Mouse (Mus musculus): ENCODE results near the gene Slc6a6. TPM values are rescaled to one million over a fixed set of nuclear protein-coding genes. Genes with fewer than 3 reads are reported as not detected.

Gene Slc6a6
- polyA plus RNA-seq, 1 experiment from 2014 or later, result 72.4 TPM

GRCm38 (mm10) chr6:91655874-91656433, 27.9 kb upstream of the Slc6a6 start:
- Histone ChIP-seq H3K4me1 (peaks cover 6% of the 10 kb centered on the region; the same call in 1 of the 2 replicates), H3K9me3 (no peaks in the 10 kb centered on the region), H3K27me3 (replicated peaks) (no peaks in the 10 kb centered on the region), H3K27ac (no peak overlapping the region), H3K4me2 (replicated peaks) (no peak overlapping the region), H3K4me3 (no peak overlapping the region), H3K9ac (no peak overlapping the region), H3K36me3 (no peaks in the 10 kb centered on the region)
- 66% methylated on average over 6 of the region's 6 CpGs for WGBS
- no peak for ATAC-seq (ENCODE audit: low FRiP score, low read depth)

GRCm38 (mm10) chr6:91658288-91658687, 25.6 kb upstream of the Slc6a6 start:
- WGBS, result 60% methylated on average over 1 of the region's 1 CpGs
- peaks cover 6% of the 10 kb centered on the region; the same call in 1 of the 2 replicates for H3K4me1 ChIP-seq
- no peaks in the 10 kb centered on the region for H3K27me3 ChIP-seq (replicated peaks)
- no peaks in the 10 kb centered on the region for H3K36me3 ChIP-seq
- no peak for ATAC-seq (ENCODE audit: low FRiP score, low read depth)
- no peaks in the 10 kb centered on the region for H3K9me3 ChIP-seq
- no peak overlapping the region for H3K4me2 ChIP-seq (replicated peaks)
- no peak overlapping the region for H3K9ac ChIP-seq
- no peak overlapping the region for H3K4me3 ChIP-seq
- no peak overlapping the region for H3K27ac ChIP-seq

- Histone ChIP-seq H3K4me3 (no peak overlapping the region), H3K4me2 (replicated peaks) (no peak overlapping the region), H3K9me3 (no peaks in the 10 kb centered on the region), H3K4me1 (peaks cover 6% of the 10 kb centered on the region; the same call in 1 of the 2 replicates), H3K36me3 (no peaks in the 10 kb centered on the region), H3K9ac (no peak overlapping the region), H3K27ac (no peak overlapping the region), H3K27me3 (replicated peaks) (no peaks in the 10 kb centered on the region)
- no peak for ATAC-seq (ENCODE audit: low FRiP score, low read depth)
- WGBS, result 53% methylated on average over 2 of the region's 2 CpGs
Measured at GRCm38 (mm10) chr6:91659841-91660509, 23.9 kb upstream of the Slc6a6 start.

GRCm38 (mm10) chr6:91662301-91662700, 21.6 kb upstream of the Slc6a6 start:
- 82% methylated on average over 6 of the region's 6 CpGs for WGBS
- ATAC-seq (ENCODE audit: low FRiP score, low read depth), result no peak
- Histone ChIP-seq H3K9ac (no peak overlapping the region), H3K27ac (no peak overlapping the region), H3K27me3 (replicated peaks) (no peaks in the 10 kb centered on the region), H3K4me2 (replicated peaks) (no peak overlapping the region), H3K36me3 (no peaks in the 10 kb centered on the region), H3K4me1 (peaks cover 6% of the 10 kb centered on the region; the same call in 1 of the 2 replicates), H3K4me3 (no peak overlapping the region), H3K9me3 (no peaks in the 10 kb centered on the region)

GRCm38 (mm10) chr6:91663616-91664015, 20.2 kb upstream of the Slc6a6 start:
- Histone ChIP-seq H3K9me3 (no peaks in the 10 kb centered on the region), H3K27ac (no peak overlapping the region), H3K27me3 (replicated peaks) (no peaks in the 10 kb centered on the region), H3K36me3 (no peaks in the 10 kb centered on the region), H3K9ac (no peak overlapping the region), H3K4me1 (peaks cover 6% of the 10 kb centered on the region; the same call in 1 of the 2 replicates), H3K4me2 (replicated peaks) (no peak overlapping the region), H3K4me3 (no peak overlapping the region)
- WGBS, result 83% methylated on average over 6 of the region's 6 CpGs
- ATAC-seq (ENCODE audit: low FRiP score, low read depth), result no peak

- no peak overlapping the region for H3K4me3 ChIP-seq
- ATAC-seq (ENCODE audit: low FRiP score, low read depth), result no peak
- H3K27ac ChIP-seq, result no peak overlapping the region
- H3K4me1 ChIP-seq, result peaks cover 5% of the 10 kb centered on the region
- no peaks in the 10 kb centered on the region for H3K36me3 ChIP-seq
- H3K4me2 ChIP-seq (replicated peaks), result no peak overlapping the region
- no peaks in the 10 kb centered on the region for H3K27me3 ChIP-seq (replicated peaks)
- WGBS, result 90% methylated on average over 6 of the region's 6 CpGs
- no peak overlapping the region for H3K9ac ChIP-seq
- no peaks in the 10 kb centered on the region for H3K9me3 ChIP-seq
Measured at GRCm38 (mm10) chr6:91665267-91665666, 18.6 kb upstream of the Slc6a6 start.

GRCm38 (mm10) chr6:91665990-91666700, 17.7 kb upstream of the Slc6a6 start:
- Histone ChIP-seq H3K9ac (no peak overlapping the region), H3K27me3 (replicated peaks) (no peaks in the 10 kb centered on the region), H3K9me3 (no peaks in the 10 kb centered on the region), H3K4me3 (no peak overlapping the region), H3K4me2 (replicated peaks) (no peak overlapping the region), H3K4me1 (peaks cover 4% of the 10 kb centered on the region), H3K27ac (no peak overlapping the region), H3K36me3 (no peaks in the 10 kb centered on the region)
- 92% methylated on average over 3 of the region's 3 CpGs for WGBS
- ATAC-seq (ENCODE audit: low FRiP score, low read depth), result no peak

GRCm38 (mm10) chr6:91667141-91667540, 16.7 kb upstream of the Slc6a6 start:
- 94% methylated on average over 4 of the region's 4 CpGs for WGBS
- Histone ChIP-seq H3K27ac (no peak overlapping the region), H3K36me3 (no peaks in the 10 kb centered on the region), H3K4me1 (peaks cover 4% of the 10 kb centered on the region), H3K4me2 (replicated peaks) (no peak overlapping the region), H3K9me3 (no peaks in the 10 kb centered on the region), H3K4me3 (no peak overlapping the region), H3K9ac (no peak overlapping the region), H3K27me3 (replicated peaks) (no peaks in the 10 kb centered on the region)
- ATAC-seq (ENCODE audit: low FRiP score, low read depth), result no peak

GRCm38 (mm10) chr6:91668276-91668675, 15.6 kb upstream of the Slc6a6 start:
- H3K4me1 ChIP-seq, result peaks cover 4% of the 10 kb centered on the region
- H3K9me3 ChIP-seq, result no peaks in the 10 kb centered on the region
- no peak overlapping the region for H3K9ac ChIP-seq
- no peak overlapping the region for H3K27ac ChIP-seq
- H3K4me2 ChIP-seq (replicated peaks), result no peak overlapping the region
- no peaks in the 10 kb centered on the region for H3K27me3 ChIP-seq (replicated peaks)
- no peak for ATAC-seq (ENCODE audit: low FRiP score, low read depth)
- WGBS, result 47% methylated on average over 5 of the region's 5 CpGs
- H3K4me3 ChIP-seq, result no peak overlapping the region
- H3K36me3 ChIP-seq, result no peaks in the 10 kb centered on the region

- Histone ChIP-seq H3K9me3 (no peaks in the 10 kb centered on the region), H3K27ac (no peak overlapping the region), H3K4me2 (replicated peaks) (no peak overlapping the region), H3K27me3 (replicated peaks) (no peaks in the 10 kb centered on the region), H3K36me3 (no peaks in the 10 kb centered on the region), H3K9ac (no peak overlapping the region), H3K4me3 (no peak overlapping the region), H3K4me1 (peaks cover 4% of the 10 kb centered on the region)
- 33% methylated on average over 4 of the region's 4 CpGs for WGBS
- ATAC-seq (ENCODE audit: low FRiP score, low read depth), result no peak
Measured at GRCm38 (mm10) chr6:91669270-91669669, 14.6 kb upstream of the Slc6a6 start.

- no peaks in the 10 kb centered on the region for H3K27me3 ChIP-seq (replicated peaks)
- ATAC-seq (ENCODE audit: low FRiP score, low read depth), result no peak
- no peaks in the 10 kb centered on the region for H3K9me3 ChIP-seq
- no peaks in the 10 kb centered on the region for H3K36me3 ChIP-seq
- WGBS, result 44% methylated on average over 6 of the region's 6 CpGs
- H3K27ac ChIP-seq, result no peak overlapping the region
- H3K4me1 ChIP-seq, result peaks cover 4% of the 10 kb centered on the region
- no peak overlapping the region for H3K4me3 ChIP-seq
- H3K9ac ChIP-seq, result no peak overlapping the region
- H3K4me2 ChIP-seq (replicated peaks), result no peak overlapping the region
Measured at GRCm38 (mm10) chr6:91670224-91670623, 13.6 kb upstream of the Slc6a6 start.

GRCm38 (mm10) chr6:91674757-91675350, 9.0 kb upstream of the Slc6a6 start:
- Histone ChIP-seq H3K4me3 (no peak overlapping the region), H3K9me3 (no peaks in the 10 kb centered on the region), H3K4me1 (peaks cover 15% of the 10 kb centered on the region), H3K36me3 (no peaks in the 10 kb centered on the region), H3K27me3 (replicated peaks) (no peaks in the 10 kb centered on the region), H3K27ac (no peak overlapping the region), H3K4me2 (replicated peaks) (no peak overlapping the region), H3K9ac (no peak overlapping the region)
- WGBS, result 68% methylated on average over 5 of the region's 5 CpGs
- no peak for ATAC-seq (ENCODE audit: low FRiP score, low read depth)

Data from neural tube, embryonic 12.5 days (tissue).